16 mouse cellular contexts compared by ENCODE assay signal in genomic region chr6:93328683-93329082, GRCm38 (mm10).
"Had no signal": no experiment of that assay in that cellular context is flagged by ENCODE, and none has a peak within 500 bp of the region (broad histone marks: within the 10 kb centered on the region; RNA-seq: fewer than 3 reads in every experiment).

No protein-coding gene starts in this region.

- H3K4me1 ChIP-seq: intestine, embryonic 15.5 days; limb, embryonic 12.5 days; liver, embryonic 13.5 days had no signal

- H3K4me3 ChIP-seq: intestine, embryonic 15.5 days; kidney, embryonic 15.5 days; left cerebral cortex, adult 2 months; limb, embryonic 12.5 days; liver, embryonic 13.5 days had no signal

- H3K9me3 ChIP-seq: intestine, embryonic 15.5 days; kidney, embryonic 15.5 days; limb, embryonic 12.5 days; liver, embryonic 13.5 days had no signal

- H3K4me2 ChIP-seq: intestine, embryonic 15.5 days; kidney, embryonic 15.5 days; limb, embryonic 12.5 days; liver, embryonic 13.5 days; midbrain, embryonic 11.5 days had no signal

- H3K36me3 ChIP-seq: intestine, embryonic 15.5 days; kidney, embryonic 15.5 days; limb, embryonic 12.5 days; liver, embryonic 13.5 days had no signal

- H3K27me3 ChIP-seq: intestine, embryonic 15.5 days; kidney, embryonic 15.5 days; limb, embryonic 12.5 days; liver, embryonic 13.5 days had no signal

- H3K27ac ChIP-seq: intestine, embryonic 15.5 days; kidney, embryonic 15.5 days; left cerebral cortex, adult 2 months; limb, embryonic 12.5 days; liver, embryonic 13.5 days had no signal

- ATAC-seq: intestine, embryonic 15.5 days had no signal

- H3K9ac ChIP-seq: intestine, embryonic 15.5 days; kidney, embryonic 15.5 days; limb, embryonic 12.5 days; liver, embryonic 13.5 days had no signal

- DNase-seq: kidney, adult 11 months; kidney, adult 8-10 months; kidney, postnatal 10 days; kidney, postnatal 36 days; layer of hippocampus, postnatal 36 days; liver; liver, embryonic 13.5 days; lung, postnatal 4 days; midbrain, embryonic 14.5 days; thymus, adult 18-20 months; thymus, postnatal 36 days had no signal
